Mouse (Mus musculus) CH12.LX (cell line): ENCODE results near the gene Atp8b5. TPM values are rescaled to one million over a fixed set of nuclear protein-coding genes. Genes with fewer than 3 reads are reported as not detected.

Source experiments
- DNase-seq: peaks from one replicate; pipeline ENCODE4 v3.0.0-alpha.2; 2013; ENCODE audit errors: extremely low read depth
- H3K27ac ChIP-seq: 2 replicates; pipeline ENCODE4 v1.5.1; 2012; ENCODE audit warnings: low read depth, mild to moderate bottlenecking, control low read depth, moderate library complexity; ENCODE audit not compliant: insufficient read depth
- H3K27me3 ChIP-seq: replicated peaks from 2 replicates; pipeline ENCODE3; 2012; ENCODE audit warnings: inconsistent platforms
- H3K36me3 ChIP-seq, 2 experiments: replicated peaks in 1 of 2; 2 replicates each; pipeline versions ENCODE3 to v1.6.1; 2012; ENCODE audit warnings: inconsistent platforms in 1 of 2, low read length in 1 of 2, mild to moderate bottlenecking in 1 of 2, mixed read lengths in 1 of 2, moderate library complexity in 1 of 2; ENCODE audit not compliant: control insufficient read depth in 1 of 2, insufficient read depth in 1 of 2
- H3K4me1 ChIP-seq, 2 experiments: 2 replicates each; pipeline ENCODE4 v1.6.1; 2012; ENCODE audit warnings: inconsistent platforms in 1 of 2, moderate library complexity in 1 of 2; ENCODE audit not compliant: insufficient read depth in 2 of 2, control insufficient read depth in 1 of 2
- H3K4me2 ChIP-seq: 2 replicates; pipeline ENCODE4 v1.6.1; 2012; ENCODE audit warnings: low read depth, mild to moderate bottlenecking, control low read depth; ENCODE audit not compliant: poor library complexity, insufficient read depth, severe bottlenecking
- H3K4me3 ChIP-seq, 3 experiments: fragments of 150-350 bp in 1 of 3; sonication (generic) in 1 of 3; replicated peaks in 1 of 3; 2 replicates each; pipeline versions ENCODE3 to v1.5.1; 2011 to 2012; ENCODE audit warnings: low read depth in 2 of 3, low read length in 2 of 3, mild to moderate bottlenecking in 2 of 3, moderate library complexity in 2 of 3, control low read depth in 1 of 3, improper control_type of control experiment in 1 of 3, inconsistent platforms in 1 of 3, mixed read lengths in 1 of 3; ENCODE audit not compliant: poor library complexity in 1 of 3
- H3K79me2 ChIP-seq: replicated peaks from 2 replicates; pipeline ENCODE4 v1.6.1; 2012; ENCODE audit warnings: mild to moderate bottlenecking, moderate library complexity; ENCODE audit not compliant: control insufficient read depth, poor library complexity, insufficient read depth, severe bottlenecking; ENCODE audit errors: extremely low read depth
- H3K9ac ChIP-seq: 2 replicates; pipeline ENCODE4 v1.6.1; 2012; ENCODE audit warnings: low read depth, mild to moderate bottlenecking, control low read depth, moderate library complexity; ENCODE audit not compliant: insufficient read depth
- H3K9me3 ChIP-seq: replicated peaks from 2 replicates; pipeline ENCODE3; 2012; ENCODE audit warnings: low read length, inconsistent platforms, mixed read lengths
- CHD2 ChIP-seq: IDR thresholded peaks from 2 replicates; pipeline ENCODE4 v1.6.1; 2011; ENCODE audit warnings: low read length, improper control_type of control experiment
- CTCF ChIP-seq, 2 experiments: IDR thresholded peaks in 1 of 2; conservative IDR thresholded peaks in 1 of 2; 2 replicates each; pipeline ENCODE4 v1.5.1; 2011 to 2012; ENCODE audit warnings: low read depth in 2 of 2, low read length in 2 of 2, improper control_type of control experiment in 1 of 2, inconsistent platforms in 1 of 2, mild to moderate bottlenecking in 1 of 2, moderate library complexity in 1 of 2
- E2F4 ChIP-seq: IDR thresholded peaks from 2 replicates; pipeline ENCODE4 v1.6.1; 2011; ENCODE audit warnings: low read depth, low read length, improper control_type of control experiment; ENCODE audit not compliant: insufficient replicate concordance
- ELF1 ChIP-seq: IDR thresholded peaks from 2 replicates; pipeline ENCODE4 v1.6.1; 2014; ENCODE audit warnings: low read depth, mild to moderate bottlenecking, inconsistent platforms, low read length, improper control_type of control experiment
- EP300 ChIP-seq: IDR thresholded peaks from 2 replicates; pipeline ENCODE4 v1.6.1; 2011; ENCODE audit warnings: low read length, improper control_type of control experiment
- GABPA ChIP-seq: IDR thresholded peaks from 2 replicates; pipeline ENCODE4 v1.6.1; 2012; ENCODE audit warnings: low read depth, low read length, improper control_type of control experiment, inconsistent platforms; ENCODE audit not compliant: insufficient replicate concordance
- HCFC1 ChIP-seq: IDR thresholded peaks from 2 replicates; pipeline ENCODE4 v1.6.1; 2012; ENCODE audit warnings: low read depth, mild to moderate bottlenecking, inconsistent platforms, low read length, improper control_type of control experiment
- IRF4 ChIP-seq: IDR thresholded peaks from 2 replicates; pipeline ENCODE4 v1.6.1; 2014; ENCODE audit warnings: low read depth, mild to moderate bottlenecking, inconsistent platforms, low read length, improper control_type of control experiment
- JUN ChIP-seq: IDR thresholded peaks from 2 replicates; pipeline ENCODE4 v1.6.1; 2011; ENCODE audit warnings: low read depth, mild to moderate bottlenecking, low read length, improper control_type of control experiment, moderate library complexity; ENCODE audit not compliant: insufficient read depth
- JUND ChIP-seq: conservative IDR thresholded peaks from 2 replicates; pipeline ENCODE4 v1.6.1; 2011; ENCODE audit warnings: low read depth, low read length, improper control_type of control experiment
- KAT2A ChIP-seq: IDR thresholded peaks from 2 replicates; pipeline ENCODE4 v1.6.1; 2012; ENCODE audit warnings: low read length, improper control_type of control experiment, inconsistent platforms; ENCODE audit not compliant: insufficient replicate concordance
- MAFK ChIP-seq: IDR thresholded peaks from 2 replicates; pipeline ENCODE4 v1.6.1; 2011; ENCODE audit warnings: low read length, improper control_type of control experiment; ENCODE audit not compliant: insufficient replicate concordance
- NRF1 ChIP-seq: IDR thresholded peaks from 2 replicates; pipeline ENCODE4 v1.6.1; 2014; ENCODE audit warnings: low read depth, mild to moderate bottlenecking, inconsistent platforms, low read length, improper control_type of control experiment, moderate library complexity
- POLR2AphosphoS2 ChIP-seq: IDR thresholded peaks from 2 replicates; pipeline ENCODE4 v1.6.1; 2011; ENCODE audit warnings: low read depth, low read length, improper control_type of control experiment
- RAD21 ChIP-seq: IDR thresholded peaks from 2 replicates; pipeline ENCODE4 v1.6.1; 2011; ENCODE audit warnings: low read depth, mild to moderate bottlenecking, low read length, improper control_type of control experiment, moderate library complexity
- UBTF ChIP-seq: IDR thresholded peaks from 2 replicates; pipeline ENCODE4 v1.6.1; 2012; ENCODE audit warnings: low read depth, mild to moderate bottlenecking, inconsistent platforms, low read length, improper control_type of control experiment, moderate library complexity
- USF1 ChIP-seq: IDR thresholded peaks from 2 replicates; pipeline ENCODE4 v1.6.1; 2014; ENCODE audit warnings: low read depth, mild to moderate bottlenecking, inconsistent platforms, low read length, improper control_type of control experiment
- USF2 ChIP-seq: conservative IDR thresholded peaks from 2 replicates; pipeline ENCODE4 v1.6.1; 2011; ENCODE audit warnings: low read depth, low read length, improper control_type of control experiment
- ZKSCAN1 ChIP-seq: IDR thresholded peaks from 2 replicates; pipeline ENCODE4 v1.6.1; 2012; ENCODE audit warnings: low read depth, inconsistent platforms, low read length, improper control_type of control experiment, borderline replicate concordance
- dilution Hi-C: fragments of 300-500 bp; cut with MboI; formaldehyde crosslinking; loops from 2 replicates; pipeline ENCODE4 v1.14.3; 2020; ENCODE audit warnings: low sequenced_read_pairs; ENCODE audit not compliant: extremely low pct_unique_long_range_greater_than_20kb, extremely low pct_ligation_motif_present
- in situ Hi-C: fragments of 300-500 bp; cut with MboI; formaldehyde crosslinking; loops from 3 replicates; pipeline ENCODE4 v1.14.3; 2019; ENCODE audit warnings: low sequenced_read_pairs, low pct_ligation_motif_present, low pct_unique_long_range_greater_than_20kb, mixed read lengths
- polyA plus RNA-seq: library from polyadenylated mRNA; unstranded; fragments of >175 nt; gene quantifications from 2 replicates; pipeline ENCODE4 v1.2.1, GENCODE M21; 2012; ENCODE audit warnings: low read depth; ENCODE audit not compliant: insufficient read length
- total RNA-seq, 2 experiments: library from RNA; depleted of rRNA; stranded (reverse); fragments of 300-350 nt in 1 of 2; fragments of >200 nt in 1 of 2; gene quantifications; 2 replicates each; pipeline ENCODE4 v1.2.3; 2012 to 2014

The Atp8b5 gene
- total and polyA plus RNA-seq, 3 experiments, result 0.13 to 1.3 (median 0.54) TPM

GRCm38 (mm10) chr4:43287305-43287704, 20.3 kb downstream of the Atp8b5 start:
- dilution Hi-C loops, result no loop called here
- TF ChIP-seq CHD2 (no peak), USF2 (no peak), MAFK (no peak), HCFC1 (no peak), E2F4 (no peak), GABPA (no peak), IRF4 (no peak), USF1 (no peak), JUN (no peak), NRF1 (no peak), EP300 (no peak), KAT2A (no peak), JUND (no peak), POLR2AphosphoS2 (no peak), ZKSCAN1 (no peak), RAD21 (no peak), ELF1 (no peak), UBTF (no peak)
- Histone ChIP-seq H3K9ac (no peak overlapping the region), H3K36me3 (no peaks in the 10 kb centered on the region), H3K79me2 (no peaks in the 10 kb centered on the region), H3K4me2 (no peak overlapping the region), H3K4me3 (no peak overlapping the region), H3K4me1 (no peaks in the 10 kb centered on the region), H3K27me3 (no peaks in the 10 kb centered on the region), H3K27ac (no peak overlapping the region), H3K9me3 (no peaks in the 10 kb centered on the region)
- in situ Hi-C loops, result no loop called here
- DNase-seq, result no peak

GRCm38 (mm10) chr4:43294001-43294400, 27.0 kb downstream of the Atp8b5 start:
- H3K4me3 ChIP-seq, result no peak overlapping the region
- in situ Hi-C loops, result no loop called here
- H3K27ac ChIP-seq, result no peak overlapping the region
- peak; percentile 2 for DNase-seq
- dilution Hi-C loops, result no loop called here
- no peaks in the 10 kb centered on the region for H3K79me2 ChIP-seq
- TF ChIP-seq CTCF (conservative IDR thresholded peaks at IDR 0.05 in 1 of 2, IDR thresholded peaks at IDR 0.05 in 1 of 2; ENCODE audit: low read depth in 2 of 2, low read length in 2 of 2) (peak in 1 of 2 experiments; percentile 52; a peak in 2 of 4 replicates), RAD21 (no peak)
- no peaks in the 10 kb centered on the region for H3K36me3 ChIP-seq
- no peak overlapping the region for H3K4me2 ChIP-seq
- no peak overlapping the region for H3K9ac ChIP-seq
- no peaks in the 10 kb centered on the region for H3K9me3 ChIP-seq
- H3K4me1 ChIP-seq, result no peaks in the 10 kb centered on the region; a peak in 1 of 4 replicates
- no peaks in the 10 kb centered on the region for H3K27me3 ChIP-seq
